Mouse (Mus musculus) embryo, embryonic 11 days (tissue): ENCODE data around the gene Fbxo44.
"Not testable (repeated sequence)": the region's sequence is repeated elsewhere in the genome, so short reads cannot be mapped to it uniquely, and the experiment has no call there.

Source experiments
- DNase-seq: peaks from one replicate; pipeline ENCODE4 v3.0.0-alpha.2; 2015

Fbxo44 gene

GRCm38 (mm10) chr4:148160436-148161390 is at the start of gene Fbxo44, which contains the start of gene Fbxo2:
TSS of gene Fbxo44 (minus strand) at chr4:148160482.
TSS of gene Fbxo2 (plus strand) at chr4:148160621.
- peak; percentile 76 for DNase-seq

GRCm38 (mm10) chr4:148204873-148205232 is 44.6 kb upstream of the Fbxo44 start:
- no peak for DNase-seq

- no peak for DNase-seq
Measured at GRCm38 (mm10) chr4:148204061-148204872, 44.0 kb upstream of the Fbxo44 start.

GRCm38 (mm10) chr4:148203557-148203956 is 43.3 kb upstream of the Fbxo44 start:
- DNase-seq = no peak

GRCm38 (mm10) chr4:148198721-148199120 is 38.4 kb upstream of the Fbxo44 start:
- DNase-seq = no peak

GRCm38 (mm10) chr4:148194400-148194799 is 34.1 kb upstream of the Fbxo44 start:
- DNase-seq = no peak

- DNase-seq = no peak
Measured at GRCm38 (mm10) chr4:148192707-148193245, 32.5 kb upstream of the Fbxo44 start.

GRCm38 (mm10) chr4:148188767-148189166 is 28.5 kb upstream of the Fbxo44 start:
- not testable (repeated sequence) for DNase-seq

- no peak for DNase-seq
Measured at GRCm38 (mm10) chr4:148185819-148186218, 25.5 kb upstream of the Fbxo44 start.

GRCm38 (mm10) chr4:148184564-148184963 is 24.3 kb upstream of the Fbxo44 start:
- no peak for DNase-seq

GRCm38 (mm10) chr4:148182363-148182762 is 22.1 kb upstream of the Fbxo44 start:
- no peak for DNase-seq

- DNase-seq = no peak
Measured at GRCm38 (mm10) chr4:148181483-148181882, 21.2 kb upstream of the Fbxo44 start.

- no peak for DNase-seq
Measured at GRCm38 (mm10) chr4:148177716-148178115, 17.4 kb upstream of the Fbxo44 start.

- not testable (repeated sequence) for DNase-seq
Measured at GRCm38 (mm10) chr4:148176603-148177002, 16.3 kb upstream of the Fbxo44 start.

- DNase-seq = no peak
Measured at GRCm38 (mm10) chr4:148174495-148174862, 14.2 kb upstream of the Fbxo44 start.

GRCm38 (mm10) chr4:148173811-148174494 is 13.7 kb upstream of the Fbxo44 start:
- peak; percentile 58 for DNase-seq

GRCm38 (mm10) chr4:148171261-148171660 is 11.0 kb upstream of the Fbxo44 start:
- DNase-seq = no peak

- DNase-seq = peak; percentile 68
Measured at GRCm38 (mm10) chr4:148170842-148171241, 10.6 kb upstream of the Fbxo44 start.

GRCm38 (mm10) chr4:148169586-148169985 is 9.3 kb upstream of the Fbxo44 start:
- no peak for DNase-seq

- DNase-seq = peak; percentile 70
Measured at GRCm38 (mm10) chr4:148168287-148168686, 8.0 kb upstream of the Fbxo44 start.

GRCm38 (mm10) chr4:148166986-148167385 is 6.7 kb upstream of the Fbxo44 start:
- DNase-seq = peak; percentile 79

- no peak for DNase-seq
Measured at GRCm38 (mm10) chr4:148166431-148166830, 6.1 kb upstream of the Fbxo44 start.

- no peak for DNase-seq
Measured at GRCm38 (mm10) chr4:148165551-148165950, 5.3 kb upstream of the Fbxo44 start.
